Mouse (Mus musculus) brown adipose tissue, adult 24 weeks (tissue): Measurements from ENCODE around the gene Tnk1. TPM values are rescaled to one million over a fixed set of nuclear protein-coding genes. Genes with fewer than 3 reads are reported as not detected.

Experiments
- H3K27ac ChIP-seq: fragments of 200-500 bp; replicated peaks from 2 replicates; pipeline ENCODE4 v1.5.1; 2012; ENCODE audit warnings: low read depth, mild to moderate bottlenecking, low read length
- H3K4me1 ChIP-seq: fragments of 200-500 bp; 2 replicates; pipeline ENCODE4 v1.6.1; 2012; ENCODE audit warnings: low read length, mixed read lengths; ENCODE audit not compliant: control insufficient read depth, insufficient read depth, insufficient read length
- H3K4me3 ChIP-seq: fragments of 200-500 bp; 2 replicates; pipeline ENCODE4 v1.5.1; 2012; ENCODE audit warnings: low read depth, mild to moderate bottlenecking, low read length, moderate library complexity; ENCODE audit not compliant: insufficient read depth
- polyA plus RNA-seq: library from polyadenylated mRNA; stranded (reverse); fragments of >200 nt; gene quantifications from 2 replicates; pipeline ENCODE4 v1.2.4, GENCODE M21; 2012; ENCODE audit not compliant: missing spikeins, insufficient read depth, insufficient read length

Gene Tnk1
- polyA plus RNA-seq, 1 experiment: not detected

DNA sequence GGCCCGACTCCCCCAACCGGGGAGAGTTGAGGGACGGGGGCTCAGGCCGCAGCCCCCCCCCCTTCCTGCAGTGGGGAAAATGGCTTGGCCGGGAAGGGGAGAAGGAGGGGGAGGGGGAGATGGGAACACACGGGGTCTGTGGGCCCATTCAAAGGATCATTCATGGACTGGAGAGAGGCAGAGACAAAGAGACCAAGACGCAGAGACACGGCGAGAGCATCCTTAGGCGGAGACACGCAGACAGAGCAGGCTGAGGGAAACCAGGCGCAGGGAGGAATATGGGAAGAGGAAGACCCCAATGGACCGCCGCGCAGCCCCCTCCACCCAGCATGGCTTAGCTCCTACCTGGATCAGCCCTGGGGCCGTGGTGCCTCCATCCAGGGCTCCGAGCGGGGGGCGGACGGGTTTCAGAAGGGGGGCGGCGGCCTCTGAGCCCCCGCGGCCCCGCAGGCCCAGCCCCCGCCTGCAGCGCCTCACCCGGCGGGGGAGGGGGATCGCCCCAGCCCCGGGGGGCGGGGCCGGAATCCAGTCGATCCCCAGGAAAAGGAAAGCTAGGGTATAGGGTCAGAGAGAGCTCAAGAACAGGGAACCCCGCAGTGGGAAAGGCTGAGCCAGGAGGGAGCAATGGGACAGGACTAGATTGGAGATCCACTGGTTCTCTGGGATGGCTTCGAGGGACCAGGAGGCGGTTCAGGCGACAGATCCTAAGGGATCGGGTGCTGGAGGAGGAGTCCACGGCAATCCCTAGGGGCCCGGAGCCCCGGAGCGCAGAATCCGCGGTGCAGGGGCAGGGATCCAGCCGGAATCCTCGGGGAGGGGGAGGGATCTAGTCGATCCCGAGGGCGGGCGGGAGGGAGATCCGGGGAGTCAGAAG, 21.6 kb downstream of the Tnk1 start:
- H3K4me3 ChIP-seq: peak overlapping the region; percentile 64
- no peak overlapping the region for H3K27ac ChIP-seq
- no peaks in the 10 kb centered on the region for H3K4me1 ChIP-seq

DNA sequence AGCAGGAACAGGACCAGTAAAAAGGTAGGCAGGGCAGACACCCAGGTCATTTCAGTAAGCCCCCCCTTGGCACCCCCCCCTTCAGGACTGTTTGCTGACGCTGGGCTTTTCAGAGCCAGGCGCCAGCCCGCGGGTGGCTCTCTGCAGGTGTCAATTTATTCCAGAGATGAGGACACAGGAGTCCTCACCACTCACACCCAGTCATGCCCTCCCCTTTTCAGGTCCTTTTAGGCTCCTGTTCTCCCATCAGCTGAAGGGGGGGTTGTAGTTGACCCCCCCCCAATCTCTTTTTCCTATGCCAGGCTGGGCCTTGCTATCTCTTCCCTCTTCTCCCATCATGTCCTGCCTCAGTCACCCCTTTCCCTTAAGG, 22.6 kb downstream of the Tnk1 start:
- Histone ChIP-seq H3K4me3 (no peak overlapping the region), H3K27ac (no peak overlapping the region), H3K4me1 (no peaks in the 10 kb centered on the region)

DNA sequence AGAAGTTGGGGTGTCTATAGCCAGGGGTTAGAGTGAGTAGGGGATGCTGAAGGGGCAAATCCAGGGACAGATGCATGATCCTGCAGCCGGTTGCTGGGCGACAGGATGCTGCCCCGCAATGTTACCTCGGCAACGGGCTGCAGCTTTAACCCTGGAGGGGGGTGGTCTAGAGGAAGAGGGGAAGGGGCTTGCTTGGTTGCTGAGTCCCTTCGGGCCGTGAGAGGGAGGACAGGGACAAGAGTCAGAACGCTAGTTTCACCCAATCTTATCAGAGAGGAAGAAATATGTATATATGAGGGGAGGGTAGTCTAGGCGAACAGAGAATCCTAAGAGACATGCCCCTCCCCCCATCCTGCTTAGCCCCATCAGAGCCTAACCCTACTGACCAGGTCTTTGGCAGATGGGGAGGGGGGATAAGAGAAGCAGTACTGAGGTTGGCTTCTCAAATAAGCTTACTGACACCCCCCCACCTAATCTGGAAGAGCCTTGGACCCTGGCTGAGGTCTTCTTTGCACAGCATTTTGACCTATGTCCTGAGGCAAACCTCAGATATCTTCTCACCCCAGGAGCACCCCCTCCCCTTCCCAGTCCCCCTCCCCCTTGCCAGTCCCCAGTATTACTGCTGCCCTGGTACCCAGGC, 23.1 kb downstream of the Tnk1 start:
- H3K4me1 ChIP-seq: no peaks in the 10 kb centered on the region
- no peak overlapping the region for H3K4me3 ChIP-seq
- H3K27ac ChIP-seq: no peak overlapping the region

DNA sequence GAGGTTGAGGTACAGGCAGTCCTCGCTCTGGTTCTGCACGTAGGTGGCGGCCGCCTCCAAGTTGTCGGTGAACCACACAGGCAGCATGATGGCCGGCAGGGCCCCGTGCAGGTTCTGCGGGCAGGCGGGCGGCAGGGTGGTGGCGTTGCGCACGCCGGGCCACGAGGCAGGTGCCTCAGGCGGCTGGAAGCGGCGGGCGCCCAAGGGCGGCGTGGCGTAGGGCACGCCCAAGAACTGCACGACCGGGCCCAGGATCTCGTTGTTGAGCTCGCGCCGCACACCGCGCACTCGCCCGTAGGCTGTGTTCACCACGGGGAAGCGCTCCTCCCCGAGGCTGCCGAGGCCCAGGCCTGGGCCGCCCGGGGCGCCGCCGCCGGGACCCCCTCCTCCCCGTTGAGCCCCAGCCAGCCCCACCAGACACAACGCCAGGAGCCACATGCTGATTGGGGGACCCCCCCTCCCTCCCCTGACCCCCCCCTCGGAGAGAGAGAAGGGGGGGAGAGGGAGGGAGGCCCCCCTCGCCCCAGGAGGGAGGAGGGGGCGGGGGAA, 24.5 kb downstream of the Tnk1 start:
- H3K27ac ChIP-seq: no peak overlapping the region
- no peak overlapping the region for H3K4me3 ChIP-seq
- H3K4me1 ChIP-seq: no peaks in the 10 kb centered on the region

DNA sequence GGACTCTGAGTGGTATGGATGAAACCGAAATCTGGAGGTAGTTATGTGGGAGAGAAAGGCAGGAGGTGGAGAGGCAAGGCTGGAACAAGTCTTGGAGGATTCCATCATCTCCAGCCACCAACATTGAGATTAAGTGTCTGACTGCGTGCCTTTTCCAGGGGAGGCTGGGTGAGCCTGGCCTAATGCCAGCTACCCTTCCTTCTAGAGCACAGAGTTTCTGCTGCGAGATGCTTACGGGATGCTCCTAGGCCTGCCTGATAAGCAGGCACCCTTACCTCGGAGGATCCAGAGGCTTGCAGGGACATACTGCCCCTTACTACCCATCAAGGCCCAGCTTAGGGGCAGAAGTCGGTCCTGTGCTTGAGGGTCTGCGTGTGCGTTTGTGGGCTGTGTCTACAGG, 25.0 kb downstream of the Tnk1 start:
- Histone ChIP-seq H3K4me1 (no peaks in the 10 kb centered on the region), H3K4me3 (no peak overlapping the region), H3K27ac (no peak overlapping the region)

DNA sequence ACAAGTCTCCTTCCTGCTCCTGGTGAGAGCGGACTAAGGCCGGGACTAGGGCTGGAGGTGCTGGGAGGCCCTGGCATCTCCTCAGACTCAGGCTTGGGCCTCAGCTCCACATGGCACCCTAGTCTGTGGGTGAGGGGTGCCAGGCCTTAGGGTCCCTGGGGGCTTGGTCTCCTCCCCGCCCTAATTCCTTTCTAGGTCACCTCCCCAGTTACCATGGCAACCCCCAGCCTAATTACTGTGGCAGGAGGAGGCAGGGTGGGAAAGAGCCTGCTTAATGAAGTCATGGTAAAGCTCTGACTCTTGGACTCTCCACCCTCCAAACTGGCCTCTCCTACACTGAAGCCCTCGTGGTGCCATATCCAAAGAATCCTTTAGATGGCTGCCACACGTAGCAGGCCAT, 29.7 kb downstream of the Tnk1 start:
- H3K4me3 ChIP-seq: no peak overlapping the region
- H3K27ac ChIP-seq: no peak overlapping the region
- no peaks in the 10 kb centered on the region for H3K4me1 ChIP-seq

DNA sequence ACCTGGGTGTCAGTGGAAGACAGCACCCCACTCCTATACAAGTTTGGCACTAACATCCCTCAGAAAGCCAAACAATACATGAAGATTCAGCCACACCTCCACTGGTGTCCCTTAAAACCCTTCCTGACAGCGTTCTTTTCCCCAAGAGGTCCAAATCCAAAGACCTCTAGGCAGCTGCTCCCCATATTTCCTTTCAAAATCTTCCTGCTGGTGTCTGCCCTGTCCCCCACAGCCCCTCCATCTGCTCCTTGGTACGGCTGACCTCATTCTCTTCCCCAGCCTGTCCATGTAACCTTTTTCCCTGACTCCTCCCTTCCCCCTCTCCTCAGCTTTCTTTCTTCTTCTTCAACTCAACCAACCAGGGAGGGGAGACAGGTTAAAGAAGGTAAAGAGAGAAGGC, 35.1 kb downstream of the Tnk1 start:
- Histone ChIP-seq H3K27ac (no peak overlapping the region), H3K4me1 (no peaks in the 10 kb centered on the region), H3K4me3 (no peak overlapping the region)

DNA sequence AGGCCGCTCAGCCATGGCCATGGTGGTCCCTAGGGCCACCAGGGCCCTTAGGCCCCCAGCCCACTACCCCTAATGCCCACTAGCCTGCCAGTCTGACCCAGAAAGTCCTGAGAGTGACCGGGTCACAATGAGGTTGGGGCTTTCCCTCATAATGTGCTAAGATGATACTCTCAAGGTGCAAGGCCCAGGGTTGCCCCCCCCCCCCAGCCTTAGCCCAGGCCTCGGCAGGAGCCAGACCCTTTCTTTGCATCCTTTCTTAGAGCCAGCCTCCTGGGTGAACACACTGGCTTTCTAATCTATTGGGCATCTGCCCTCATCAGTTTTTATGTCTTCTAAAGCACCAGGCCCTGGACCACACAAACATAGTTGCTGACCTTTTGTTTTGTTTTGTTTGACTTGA, 36.5 kb downstream of the Tnk1 start, which contains the start of gene Spem1:
TSS of gene Spem1 (minus strand) at position 101 of the 400 bp plus-strand sequence.
- H3K27ac ChIP-seq: no peak within 1 kb of the TSS
- no peaks in the 10 kb centered on the region for H3K4me1 ChIP-seq
- H3K4me3 ChIP-seq: no peak within 1 kb of the TSS

DNA sequence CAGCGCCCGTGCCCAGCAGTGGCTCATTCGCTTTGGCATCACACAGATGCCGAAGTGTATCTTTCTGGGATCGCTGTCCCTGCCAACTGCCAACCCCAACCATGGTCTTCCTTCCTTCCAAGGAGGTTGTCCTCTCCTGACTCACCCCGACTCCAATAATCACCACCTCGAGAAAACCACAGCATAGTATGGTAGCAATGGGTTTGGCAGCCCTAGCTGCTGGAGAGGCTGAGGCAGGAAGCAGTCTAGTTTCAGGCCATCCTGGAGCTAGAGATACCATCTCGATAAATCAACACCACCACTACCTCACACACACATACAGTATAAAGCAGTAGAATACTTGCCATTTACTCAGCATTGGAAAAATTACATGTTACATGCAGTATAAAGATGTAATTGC, 39.7 kb downstream of the Tnk1 start:
- no peak overlapping the region for H3K27ac ChIP-seq
- no peaks in the 10 kb centered on the region for H3K4me1 ChIP-seq
- H3K4me3 ChIP-seq: no peak overlapping the region

DNA sequence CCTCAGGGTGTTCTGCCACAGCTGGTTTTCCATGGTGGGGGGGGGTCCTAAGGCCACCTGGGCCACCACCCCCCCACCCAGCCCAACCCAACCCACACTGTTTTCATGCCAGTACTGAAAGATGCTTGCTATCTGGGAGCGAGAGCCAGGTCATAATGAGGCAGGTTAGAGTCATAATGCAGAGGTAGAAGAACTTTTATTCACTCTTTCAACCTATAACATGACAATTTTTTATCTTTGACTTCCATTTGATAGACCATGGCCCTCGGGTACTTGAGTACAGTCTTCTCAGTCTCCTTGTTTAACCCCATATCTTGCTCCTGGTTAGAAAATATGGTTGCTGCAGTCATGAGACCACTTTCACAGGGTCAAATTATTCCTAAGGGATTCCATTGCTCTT, 40.2 kb downstream of the Tnk1 start, which contains the start of gene Spem2:
TSS of gene Spem2 (minus strand) at position 101 of the 400 bp plus-strand sequence.
- Histone ChIP-seq H3K4me1 (no peaks in the 10 kb centered on the region), H3K4me3 (no peak within 1 kb of the TSS), H3K27ac (no peak within 1 kb of the TSS)

DNA sequence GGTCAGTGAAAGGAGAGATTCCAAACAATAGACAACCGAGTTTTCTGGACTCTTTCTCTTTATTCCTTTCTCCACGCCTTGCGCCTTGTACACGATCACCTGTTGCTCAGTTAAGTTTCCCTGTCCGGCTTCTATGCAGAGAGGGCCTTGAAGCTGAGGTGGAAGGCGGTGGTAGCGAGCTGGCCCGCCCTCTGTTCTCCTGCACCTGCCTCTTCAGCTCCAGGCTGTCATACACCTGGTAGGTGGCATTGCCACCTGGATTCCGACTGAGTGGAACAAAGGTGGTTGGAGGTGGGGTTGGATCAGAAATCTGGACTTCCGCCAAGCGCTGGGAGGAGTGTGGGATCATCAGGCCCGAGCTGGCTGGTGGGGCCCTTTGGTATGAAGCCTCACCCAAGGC, 42.0 kb downstream of the Tnk1 start:
- Histone ChIP-seq H3K27ac (no peak overlapping the region), H3K4me1 (no peaks in the 10 kb centered on the region), H3K4me3 (no peak overlapping the region)

DNA sequence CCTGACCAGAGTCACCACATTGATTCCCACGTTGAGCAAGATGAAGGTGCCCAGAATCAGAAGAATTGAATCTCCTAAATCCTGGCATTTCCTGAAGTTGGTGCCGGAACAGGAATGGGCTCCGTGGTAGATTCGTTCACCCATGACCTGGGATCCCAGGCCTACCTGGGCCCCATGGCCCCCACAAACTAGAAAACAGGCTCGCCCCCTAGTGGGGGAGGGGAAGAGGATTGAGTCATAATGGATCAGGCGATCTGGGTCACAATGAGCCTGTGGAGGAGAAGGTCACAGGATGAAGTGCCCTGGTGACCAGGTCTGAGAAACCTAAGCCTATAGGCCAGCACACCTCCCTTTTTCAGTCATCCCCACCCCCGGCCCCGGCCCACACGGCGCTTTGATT, 43.4 kb downstream of the Tnk1 start, which contains the start of gene Gm39566:
TSS of gene Gm39566 (minus strand) at position 144 of the 400 bp plus-strand sequence.
- Histone ChIP-seq H3K27ac (no peak within 1 kb of the TSS), H3K4me1 (no peaks in the 10 kb centered on the region), H3K4me3 (no peak within 1 kb of the TSS)

DNA sequence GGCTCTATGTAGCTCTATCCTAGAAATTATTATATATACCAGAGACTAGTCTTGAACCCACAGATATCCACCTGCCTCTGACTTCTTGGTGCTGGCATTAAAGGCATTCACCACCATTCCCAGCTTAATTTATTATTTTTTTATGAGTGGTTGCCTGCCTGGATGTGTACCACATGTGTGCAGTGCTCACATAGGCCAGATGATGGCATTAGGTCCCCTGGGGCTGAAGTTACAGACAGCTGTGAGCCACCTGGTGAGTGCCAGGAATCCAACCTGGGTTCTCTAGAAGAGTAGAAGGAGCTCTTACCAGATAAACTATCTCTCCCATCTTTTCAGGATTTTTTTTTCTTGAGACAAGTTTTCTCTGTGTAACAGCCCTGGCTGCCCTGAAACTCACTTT, 48.2 kb downstream of the Tnk1 start:
- H3K4me3 ChIP-seq: no peak overlapping the region

DNA sequence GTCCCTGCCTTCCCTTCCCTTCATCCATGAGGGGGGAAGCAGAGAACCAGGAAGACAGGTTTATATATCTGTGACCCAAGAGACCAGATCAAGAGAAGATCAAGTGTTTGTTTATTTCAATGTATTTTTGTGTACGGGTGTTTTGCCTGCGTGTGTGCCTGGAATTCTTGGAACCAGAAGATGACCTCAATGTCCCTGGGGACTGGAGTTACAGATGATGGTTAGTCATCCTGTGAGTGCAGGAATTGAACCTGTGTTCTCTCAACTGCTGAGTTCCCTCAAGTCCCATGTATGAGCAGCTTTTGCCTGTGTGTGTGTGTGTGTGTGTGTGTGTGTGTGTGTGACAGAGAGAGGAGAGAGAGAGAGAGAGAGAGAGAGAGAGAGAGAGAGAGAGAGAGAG, 50.9 kb downstream of the Tnk1 start:
- no peak overlapping the region for H3K27ac ChIP-seq
- H3K4me3 ChIP-seq: no peak overlapping the region
- H3K4me1 ChIP-seq: no peaks in the 10 kb centered on the region

More for the DNA sequence above, 48.2 kb downstream of the Tnk1 start:
- H3K27ac ChIP-seq: no peak overlapping the region
- no peaks in the 10 kb centered on the region for H3K4me1 ChIP-seq

DNA sequence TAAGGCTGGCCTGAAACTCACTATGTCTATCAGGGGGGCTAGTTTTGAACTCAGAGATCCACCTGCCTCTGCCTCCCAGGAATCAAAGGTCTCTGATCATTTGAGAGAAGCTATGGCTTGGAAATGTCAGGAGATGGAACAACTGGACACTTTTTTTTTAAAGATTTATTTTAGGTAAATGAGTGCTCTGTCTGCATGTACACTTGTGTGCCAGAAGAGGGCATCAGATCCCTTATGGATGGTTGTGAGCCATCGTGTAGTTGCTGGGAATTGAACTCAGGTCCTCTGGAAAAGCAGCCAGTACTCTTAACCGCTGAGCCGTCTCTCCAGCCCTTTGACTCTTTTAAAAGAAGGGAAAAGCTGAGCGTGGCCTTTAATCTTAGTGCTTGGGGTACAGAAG, 52.2 kb downstream of the Tnk1 start:
- H3K4me1 ChIP-seq: peaks cover 6% of the 10 kb centered on the region

More for the DNA sequence above, 52.2 kb downstream of the Tnk1 start:
- Histone ChIP-seq H3K27ac (no peak overlapping the region), H3K4me3 (no peak overlapping the region)
